In genomic region chr8:83196088-83196487, GRCm38 (mm10) we compare ENCODE assay signal across 14 mouse cellular contexts. TPM values are rescaled to one million over a fixed set of nuclear protein-coding genes. Genes with fewer than 3 reads are reported as not detected.
DNase-seq lines count a peak whose midpoint lies in the region; ATAC-seq lines count a peak whose summit lies in the region.
"Had no signal": no experiment of that assay in that cellular context is flagged by ENCODE, and none has a peak within 500 bp of the region (broad histone marks: within the 10 kb centered on the region; RNA-seq: fewer than 3 reads in every experiment).

No protein-coding gene starts in this region.

- H3K36me3 ChIP-seq in liver, embryonic 11.5 days (ENCODE audit: control insufficient read depth, insufficient read depth, low read length): no peaks in the 10 kb centered on the region
- H3K36me3 ChIP-seq: hindbrain, embryonic 13.5 days; lung, embryonic 15.5 days; neural tube, embryonic 13.5 days had no signal

- H3K4me3 ChIP-seq in liver, embryonic 11.5 days (ENCODE audit: low read depth, low read length): no peak overlapping the region
- H3K4me3 ChIP-seq: hindbrain, embryonic 13.5 days; lung, embryonic 15.5 days; neural tube, embryonic 13.5 days had no signal

- no peak for ATAC-seq in liver, embryonic 11.5 days (replicated peaks; ENCODE audit: low FRiP score)
- ATAC-seq: Patski had no signal

- no peak overlapping the region for H3K9ac ChIP-seq in liver, embryonic 11.5 days (ENCODE audit: low read depth, low read length)
- H3K9ac ChIP-seq: hindbrain, embryonic 13.5 days; lung, embryonic 15.5 days; neural tube, embryonic 13.5 days had no signal

- no peak overlapping the region for H3K4me2 ChIP-seq in liver, embryonic 11.5 days
- H3K4me2 ChIP-seq: heart, embryonic 11.5 days; hindbrain, embryonic 13.5 days; lung, embryonic 15.5 days; midbrain, embryonic 11.5 days; neural tube, embryonic 13.5 days had no signal

- no peaks in the 10 kb centered on the region for H3K9me3 ChIP-seq in liver, embryonic 11.5 days (ENCODE audit: control insufficient read depth, low read length)
- H3K9me3 ChIP-seq: hindbrain, embryonic 13.5 days; lung, embryonic 15.5 days; neural tube, embryonic 13.5 days had no signal

- H3K4me1 ChIP-seq in liver, embryonic 11.5 days (replicated peaks; ENCODE audit: control insufficient read depth, insufficient read depth, low read length): 0 out of 2 replicates have a peak, but pooled peaks cover 3% of the 10 kb centered on the region

- no peak overlapping the region for H3K27ac ChIP-seq in liver, embryonic 11.5 days (ENCODE audit: low read depth, low read length)
- H3K27ac ChIP-seq: hindbrain, embryonic 13.5 days; lung, embryonic 15.5 days; neural tube, embryonic 13.5 days had no signal

- no peaks in the 10 kb centered on the region for H3K27me3 ChIP-seq in liver, embryonic 11.5 days (replicated peaks; ENCODE audit: control insufficient read depth, insufficient read depth, low read length)
- H3K27me3 ChIP-seq: hindbrain, embryonic 13.5 days; lung, embryonic 15.5 days; neural tube, embryonic 13.5 days; Patski had no signal

- DNase-seq in frontal cortex, postnatal 36 days (ENCODE audit: low spot score in 2 of 2): peak; percentile 27 to 62
- no peak for DNase-seq in frontal cortex, postnatal 14 days (ENCODE audit: low spot score in 2 of 2)
- peak; percentile 68 to 77 for DNase-seq in cerebellum, adult 18-20 months
- DNase-seq in layer of hippocampus, postnatal 10 days (ENCODE audit: low spot score in 2 of 2): peak; percentile 44 to 51
- peak; percentile 53 for DNase-seq in right cerebral cortex, postnatal 25 days
- DNase-seq in gastrocnemius, adult 18-20 months (ENCODE audit: low spot score): no peak
- no peak for DNase-seq in lung, postnatal 36 days
- DNase-seq in liver, embryonic 11.5 days (ENCODE audit: low spot score): no peak

- 79% methylated on average over 6 of the region's 6 CpGs for WGBS in liver, embryonic 11.5 days

RNA-seq across cellular contexts. Expression of gene Gm10645, which starts 30.1 kb away (rescaled TPM):
- 1 to 10 TPM; 1.4 to 1.7 TPM for total RNA-seq in layer of hippocampus, postnatal 10 days (2021)
- not detected for total RNA-seq in gastrocnemius, adult 18-20 months (2021)
- 0.38 and 0.86 TPM in 2 replicates for polyA plus RNA-seq in liver, embryonic 11.5 days (2014; fragmentation: Nextera tagmentation; extraction: Ambion mirVana)

RNA-seq across cellular contexts. Expression of gene Tbc1d9, which starts 30.9 kb away (rescaled TPM):
- 100 to 1,000 TPM in 1 of 2 experiments, 10 to 100 TPM in 1; 95.9 to 103 TPM for total RNA-seq in layer of hippocampus, postnatal 10 days (2021)
- 1 to 10 TPM in 1 of 2 experiments, under 1 TPM in 1; 0.64 to 1.3 TPM for total RNA-seq in gastrocnemius, adult 18-20 months (2021)
- polyA plus RNA-seq in liver, embryonic 11.5 days (2014; fragmentation: Nextera tagmentation; extraction: Ambion mirVana): 0.86 and 1.3 TPM in 2 replicates

Comparison
In these comparisons a context has a peak if more than half of its experiments do, and no peak if none do; other contexts are left out.
1. DNase-seq: peak in frontal cortex, postnatal 36 days (2 of 2), cerebellum, adult 18-20 months (2 of 2), layer of hippocampus, postnatal 10 days (2 of 2) and right cerebral cortex, postnatal 25 days (single experiment); none in frontal cortex, postnatal 14 days (0 of 2), gastrocnemius, adult 18-20 months (single experiment), lung, postnatal 36 days (single experiment) and liver, embryonic 11.5 days (single experiment).
2. RNA of gene Tbc1d9, which starts 30.9 kb away (total RNA-seq): 95.9 to 103 TPM in layer of hippocampus, postnatal 10 days; 0.64 to 1.3 TPM in gastrocnemius, adult 18-20 months; every median in the first group is over 10 times any median in the second.